Mouse (Mus musculus) layer of hippocampus, adult 9-10 months (tissue): Measurements from ENCODE around the gene Tomm40.

ENCODE experiments used
- DNase-seq: peaks from one replicate; pipeline ENCODE4 v3.0.0; 2022; ENCODE audit warnings: low spot score

The Tomm40 gene

DNA sequence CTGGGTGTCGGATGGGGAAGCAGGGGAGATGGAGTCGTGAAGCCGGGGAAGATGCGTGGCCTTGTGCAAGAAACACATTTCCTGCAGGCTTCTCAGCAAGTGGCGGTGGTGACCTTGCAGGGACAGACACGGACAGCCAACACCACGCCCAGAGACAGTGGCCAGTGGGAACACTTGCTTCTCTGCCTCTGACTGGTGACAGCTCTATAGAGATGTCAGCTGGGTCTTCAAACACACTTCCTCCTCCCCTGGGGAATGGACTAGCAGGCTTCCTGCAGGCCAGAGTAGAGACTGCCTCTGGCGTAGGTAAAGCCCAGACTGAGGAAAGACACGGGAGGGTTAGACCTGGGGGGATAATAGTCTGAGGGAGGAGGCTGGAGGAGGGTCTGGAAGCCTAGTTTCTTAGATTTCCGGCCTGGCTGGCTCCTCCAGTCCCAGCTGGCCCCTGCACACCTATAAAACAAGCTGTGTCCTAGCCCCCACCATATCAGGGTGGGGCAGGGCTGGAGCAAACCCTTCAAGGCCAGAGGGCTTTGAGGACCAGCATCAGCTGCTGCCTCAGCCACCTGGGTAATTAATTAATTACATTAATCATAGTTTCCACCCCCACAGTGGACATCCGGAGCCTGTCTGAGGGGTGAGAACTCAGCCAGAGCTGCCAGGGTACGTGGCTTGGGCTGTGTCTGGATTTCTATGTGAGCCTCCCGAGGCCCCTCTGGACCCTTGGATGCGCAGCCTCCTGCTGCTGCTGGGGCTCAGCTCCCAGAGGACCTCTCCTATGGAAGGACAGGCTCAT, 29.6 kb upstream of the Tomm40 start:
- no peak for DNase-seq

DNA sequence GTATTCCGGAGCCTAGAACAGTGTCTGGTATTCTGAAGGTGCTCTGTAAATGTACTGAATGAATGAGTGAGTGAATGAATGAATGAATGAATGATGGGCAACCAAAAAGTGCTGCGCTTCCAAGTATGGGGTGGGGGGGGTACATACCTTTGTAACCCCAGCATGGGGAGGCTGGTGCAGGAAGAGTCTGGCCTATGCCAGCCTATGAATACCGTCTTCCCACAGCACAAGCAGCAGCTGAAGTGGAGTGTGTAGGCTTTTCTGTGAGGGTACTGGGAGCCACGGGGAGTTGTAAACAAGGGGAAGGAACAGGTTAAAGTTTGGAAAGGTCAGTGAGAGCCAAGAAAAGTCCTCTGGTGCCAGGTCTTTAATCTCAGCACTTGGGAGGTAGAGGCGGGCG, 28.6 kb upstream of the Tomm40 start:
- no peak for DNase-seq

DNA sequence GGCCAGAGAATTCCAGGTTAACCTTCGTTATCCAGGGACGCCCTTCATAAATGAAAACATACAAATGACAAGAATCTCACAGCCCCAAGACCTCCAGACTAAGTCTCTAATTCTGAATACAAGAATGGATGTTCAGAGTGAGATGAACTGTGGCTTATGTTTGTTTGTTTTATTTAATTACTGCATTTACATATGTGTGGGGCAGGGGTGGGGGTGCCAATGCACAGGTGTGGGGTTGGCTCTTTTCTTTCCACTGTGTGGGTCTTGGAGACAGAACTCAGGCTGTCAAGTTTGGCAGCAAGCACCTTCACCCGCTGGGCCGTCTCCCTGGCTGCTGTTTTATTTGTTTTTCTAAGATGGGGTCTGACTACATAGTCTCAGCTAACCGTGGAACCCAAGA, 27.2 kb upstream of the Tomm40 start:
- DNase-seq = no peak

DNA sequence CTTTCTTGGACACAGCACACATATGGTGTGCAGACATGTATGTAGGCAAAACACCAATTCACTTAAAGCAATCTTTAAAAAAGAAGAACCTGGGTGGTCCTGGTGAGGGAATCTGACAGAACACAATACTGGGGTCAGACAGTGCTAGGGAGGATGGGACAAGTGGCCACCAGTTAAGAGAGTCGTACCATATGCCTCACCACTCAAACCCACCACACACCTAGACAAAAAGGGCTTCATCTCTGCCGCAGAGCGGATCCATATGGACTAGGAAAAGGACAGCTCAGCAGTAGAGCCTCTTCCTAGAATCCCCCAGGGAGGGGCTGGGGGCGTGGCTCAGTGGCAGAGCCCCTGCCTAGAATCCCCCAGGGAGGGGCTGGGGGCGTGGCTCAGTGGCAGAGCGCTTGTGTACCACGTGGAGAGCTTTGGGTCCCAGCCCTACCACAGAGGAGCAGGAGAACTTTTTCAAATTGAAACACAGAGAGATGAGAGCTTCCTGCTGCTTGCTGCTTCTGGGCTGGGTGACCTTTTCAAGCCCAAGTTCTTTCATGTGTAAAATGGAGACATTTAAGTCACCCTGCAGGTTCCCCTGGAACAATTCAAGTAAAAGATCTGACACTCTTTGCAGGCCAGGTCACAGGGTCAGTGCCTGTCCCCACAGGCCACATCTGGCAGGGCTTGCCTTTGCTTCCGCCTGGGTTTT, 26.2 kb upstream of the Tomm40 start:
- no peak for DNase-seq

DNA sequence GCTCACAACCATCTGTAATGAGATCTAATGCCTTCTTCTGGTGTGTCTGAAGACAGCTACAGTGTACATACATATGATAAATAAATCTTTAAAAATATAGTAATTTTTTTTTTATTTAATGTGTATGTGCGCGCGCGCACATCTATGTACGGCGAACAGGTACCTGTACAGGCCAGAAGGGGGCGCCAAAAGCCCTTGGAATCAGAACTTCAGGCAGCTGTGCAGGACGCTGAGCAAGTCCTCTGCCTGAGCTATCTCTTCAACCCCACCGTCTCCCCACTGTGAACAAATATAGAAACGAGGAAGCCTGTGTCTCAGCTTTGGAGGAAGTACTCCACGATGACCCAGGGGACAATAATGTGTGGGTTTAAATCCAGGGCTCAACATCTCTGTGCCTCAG, 25.0 kb upstream of the Tomm40 start:
- DNase-seq = no peak

DNA sequence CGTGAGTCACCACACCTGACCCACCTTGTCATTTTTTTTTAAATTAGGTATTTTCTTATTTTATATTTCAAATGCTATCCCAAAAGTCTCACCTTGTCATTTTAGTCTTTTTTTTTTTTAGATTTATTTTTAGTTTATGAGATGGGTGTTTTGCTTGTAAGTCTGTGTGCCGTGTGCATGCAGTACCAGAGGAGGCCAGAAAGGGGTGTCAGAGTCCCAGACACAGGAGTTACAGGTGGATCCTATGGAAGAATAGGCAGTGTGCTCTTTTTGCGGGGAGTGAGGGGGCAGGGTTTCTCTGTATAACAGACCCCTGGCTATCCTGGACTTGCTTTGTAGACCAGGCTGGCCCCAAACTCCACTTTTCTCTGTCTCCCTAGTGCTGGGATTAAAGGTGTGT, 23.5 kb upstream of the Tomm40 start:
- no peak for DNase-seq

DNA sequence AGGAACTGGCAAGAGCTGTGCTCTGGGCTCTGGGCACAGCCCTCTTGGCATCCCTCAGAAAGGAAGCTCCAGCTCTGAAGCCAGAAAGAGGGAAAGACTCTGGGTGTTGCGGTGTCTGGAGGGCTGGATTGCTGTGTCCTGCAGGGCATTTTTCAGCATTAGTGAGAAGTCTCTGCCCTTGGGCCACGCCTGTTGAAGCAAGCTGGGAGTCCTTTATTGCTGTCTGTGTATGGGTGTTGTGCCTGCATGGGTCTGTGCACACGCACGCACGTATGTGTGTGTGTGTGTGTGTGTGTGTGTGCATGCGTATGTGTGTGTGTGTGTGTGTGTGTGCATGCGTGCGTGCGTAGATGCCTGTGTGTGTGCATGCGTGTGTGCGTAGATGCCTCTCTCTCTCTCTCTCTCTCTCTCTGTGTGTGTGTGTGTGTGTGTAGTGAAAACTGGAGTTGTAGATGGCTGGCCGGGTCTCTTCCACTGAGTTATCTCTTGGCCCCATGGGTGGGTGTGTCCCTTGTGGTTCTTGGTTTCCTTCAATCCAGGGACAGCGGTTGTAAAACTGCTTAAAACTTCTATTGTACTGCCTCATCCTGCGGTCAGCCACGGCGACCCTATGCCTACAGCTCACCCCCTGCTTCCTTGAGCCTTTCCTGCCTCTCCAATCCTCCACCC, 21.3 kb upstream of the Tomm40 start:
- no peak for DNase-seq

DNA sequence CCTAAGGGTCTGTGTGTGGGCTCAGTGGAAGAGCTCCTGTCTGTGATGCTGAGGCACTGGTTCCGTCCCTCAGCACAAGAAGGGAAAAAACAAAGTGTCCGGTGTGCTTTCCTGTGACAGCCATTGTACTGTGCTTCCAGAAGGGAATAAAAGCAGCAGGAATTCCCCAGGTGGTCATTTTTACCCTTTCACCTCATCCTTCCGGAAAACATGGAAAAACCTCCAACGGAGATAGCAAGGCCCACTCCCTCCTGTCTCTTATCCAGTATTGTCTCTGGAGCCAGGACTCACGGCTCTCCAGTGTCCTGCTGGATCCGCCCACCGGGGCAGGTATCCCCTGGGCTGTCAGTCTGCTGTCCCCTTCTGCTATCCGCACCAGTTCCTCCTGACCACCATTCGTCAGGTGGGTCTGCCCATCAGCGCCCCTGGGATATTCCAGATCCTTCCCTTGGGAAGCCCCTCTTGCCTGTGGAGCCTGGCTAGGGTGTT, 19.0 kb upstream of the Tomm40 start:
- DNase-seq = no peak

DNA sequence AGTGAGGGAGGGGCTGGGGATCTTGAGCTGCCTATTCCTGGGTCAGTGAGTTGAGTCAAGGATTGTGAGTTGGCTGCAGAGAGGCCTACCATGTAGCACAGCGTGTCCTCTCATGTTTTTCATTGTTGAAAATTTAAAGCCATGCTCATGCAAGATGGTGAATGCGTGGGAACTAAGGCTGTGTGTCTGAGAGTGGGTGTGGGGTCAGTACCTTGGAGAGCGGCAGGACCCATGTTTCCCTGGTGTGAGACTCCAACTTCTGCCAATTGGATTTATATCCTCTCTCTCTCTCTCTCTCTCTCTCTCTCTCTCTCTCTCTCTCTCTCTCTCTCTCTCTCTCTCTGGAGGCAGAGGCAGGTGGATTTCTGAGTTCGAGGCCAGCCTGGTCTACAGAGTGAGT, 11.3 kb upstream of the Tomm40 start:
- no peak for DNase-seq

DNA sequence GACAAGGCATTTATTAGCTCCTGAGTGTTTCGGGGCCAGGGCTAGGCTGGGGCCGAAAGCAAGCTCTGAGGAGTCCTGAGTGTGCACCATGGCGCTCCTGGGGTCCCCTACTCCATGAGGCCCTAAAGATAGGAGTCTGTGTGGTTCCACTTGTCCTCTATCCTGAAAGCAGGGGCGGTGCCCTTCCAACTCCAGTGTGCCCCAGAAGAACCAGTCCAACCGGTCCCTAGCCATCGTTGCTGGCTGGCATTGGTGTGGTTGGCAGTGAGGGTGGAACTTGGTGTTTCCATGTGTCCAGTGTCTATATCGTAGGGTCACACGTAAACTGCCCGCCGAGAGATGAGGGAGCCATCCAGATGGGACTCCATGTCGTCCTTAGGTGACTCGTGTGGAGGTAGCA, 8.9 kb upstream of the Tomm40 start:
- DNase-seq = no peak

DNA sequence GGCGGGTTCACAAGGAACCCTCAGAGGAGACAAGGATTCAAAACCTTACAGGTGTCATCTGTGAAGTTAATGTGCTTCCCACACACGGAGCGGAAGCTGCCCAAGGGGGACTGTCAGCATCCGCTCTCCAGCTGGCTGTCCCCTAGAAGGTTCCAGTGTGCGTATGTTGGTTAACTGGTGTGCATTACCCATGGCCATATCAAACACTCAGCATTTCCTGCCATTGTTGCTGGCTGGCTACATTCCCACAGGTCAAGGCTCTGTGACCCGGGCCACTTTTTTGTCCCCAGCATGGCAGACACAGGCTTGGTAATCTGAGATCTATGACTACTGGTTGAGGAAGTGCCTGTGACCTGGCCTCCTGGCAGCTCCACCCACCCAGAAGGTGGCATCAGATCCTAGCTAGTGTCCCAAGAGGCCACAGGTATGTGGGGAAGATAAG, 7.5 kb upstream of the Tomm40 start:
- DNase-seq = no peak

DNA sequence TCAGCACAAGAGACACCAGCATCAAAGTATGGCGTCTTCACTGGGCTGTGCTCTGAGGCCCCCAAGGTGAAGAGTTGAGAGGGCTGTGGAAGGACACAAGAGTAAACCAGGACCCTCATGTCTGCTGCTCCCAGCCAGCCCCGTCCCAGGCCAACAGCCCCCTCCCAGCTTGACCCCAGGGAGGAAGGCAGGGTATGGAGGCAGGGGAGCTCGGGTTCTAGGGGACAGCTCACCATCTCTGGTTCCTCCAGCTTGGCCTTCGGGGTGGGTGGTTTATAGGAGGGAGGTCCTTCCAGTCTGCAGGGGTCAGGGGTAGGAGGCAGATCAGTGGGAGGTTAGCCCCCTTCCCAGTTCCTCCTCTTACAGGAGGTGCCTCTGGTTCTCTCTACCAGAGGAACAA, 4.0 kb upstream of the Tomm40 start:
- DNase-seq = no peak

DNA sequence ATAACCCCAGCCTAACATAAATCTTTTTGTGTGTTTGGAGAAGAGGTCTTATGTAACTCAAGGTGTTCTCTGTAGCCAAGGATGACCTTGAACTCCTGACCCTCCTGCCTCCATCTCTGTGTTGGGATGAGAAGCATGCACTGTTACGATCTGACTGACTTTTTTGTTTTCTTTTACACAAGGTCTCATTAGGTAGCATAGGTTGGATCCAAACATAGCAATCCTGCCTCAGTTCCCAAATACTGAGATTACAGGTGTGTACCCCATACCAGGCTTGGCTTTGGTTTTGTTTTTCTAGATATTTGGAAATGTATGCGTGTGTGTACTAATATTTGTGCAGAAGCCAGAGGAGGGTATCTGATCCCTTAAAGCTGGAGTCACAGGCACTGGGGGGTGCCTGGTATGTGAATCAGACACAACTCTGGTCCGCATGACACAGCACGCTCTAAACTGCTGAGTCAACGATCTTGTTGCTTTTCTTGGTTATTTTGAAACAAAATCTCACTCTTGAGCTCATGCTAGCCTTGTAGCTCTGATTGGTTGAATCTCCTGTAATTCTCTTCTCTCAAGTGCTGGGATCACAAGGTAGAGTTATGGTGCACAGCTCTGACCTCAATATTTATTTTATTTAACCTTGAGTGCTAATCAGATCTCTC, 3.2 kb upstream of the Tomm40 start:
- no peak for DNase-seq

DNA sequence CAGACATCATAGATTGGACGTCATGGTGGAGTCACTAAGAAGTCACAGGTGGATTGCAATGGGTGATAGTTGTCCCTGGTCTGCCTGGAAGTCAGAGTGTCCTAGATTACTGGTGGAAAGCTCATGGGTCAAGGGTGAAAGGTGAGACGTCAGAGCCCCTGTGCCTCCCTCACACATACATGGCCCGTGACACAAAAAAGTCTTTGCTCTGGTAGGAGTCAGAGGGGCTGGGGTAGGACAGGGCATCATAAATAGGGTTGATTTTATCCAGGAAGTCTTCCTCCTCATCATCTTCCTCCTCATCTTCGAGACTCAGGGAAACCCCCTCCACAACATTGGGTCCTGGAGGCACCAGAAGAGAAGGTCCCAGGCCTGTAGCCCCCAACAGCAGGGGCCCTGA, 2.1 kb upstream of the Tomm40 start:
- DNase-seq = no peak

DNA sequence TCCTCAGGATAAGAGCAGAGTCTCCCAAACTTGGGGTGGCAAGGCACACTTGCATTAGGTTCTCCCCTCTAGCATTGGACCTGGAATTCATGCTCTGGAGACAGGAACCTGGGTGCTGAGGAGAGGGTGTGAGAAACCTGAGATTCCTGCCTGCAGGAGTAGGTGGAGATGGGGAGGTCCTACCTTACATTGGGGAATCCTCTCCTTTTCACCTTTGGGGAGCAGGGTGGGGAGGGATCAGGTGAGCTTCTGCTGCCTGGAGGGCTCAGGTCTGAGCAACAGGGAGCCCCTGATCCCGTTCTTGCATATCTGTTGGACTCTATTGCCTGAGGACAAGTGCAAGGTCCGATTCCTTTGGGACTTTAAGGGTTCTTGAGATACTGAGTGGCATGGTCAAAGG, 1.6 kb upstream of the Tomm40 start:
- no peak for DNase-seq

DNA sequence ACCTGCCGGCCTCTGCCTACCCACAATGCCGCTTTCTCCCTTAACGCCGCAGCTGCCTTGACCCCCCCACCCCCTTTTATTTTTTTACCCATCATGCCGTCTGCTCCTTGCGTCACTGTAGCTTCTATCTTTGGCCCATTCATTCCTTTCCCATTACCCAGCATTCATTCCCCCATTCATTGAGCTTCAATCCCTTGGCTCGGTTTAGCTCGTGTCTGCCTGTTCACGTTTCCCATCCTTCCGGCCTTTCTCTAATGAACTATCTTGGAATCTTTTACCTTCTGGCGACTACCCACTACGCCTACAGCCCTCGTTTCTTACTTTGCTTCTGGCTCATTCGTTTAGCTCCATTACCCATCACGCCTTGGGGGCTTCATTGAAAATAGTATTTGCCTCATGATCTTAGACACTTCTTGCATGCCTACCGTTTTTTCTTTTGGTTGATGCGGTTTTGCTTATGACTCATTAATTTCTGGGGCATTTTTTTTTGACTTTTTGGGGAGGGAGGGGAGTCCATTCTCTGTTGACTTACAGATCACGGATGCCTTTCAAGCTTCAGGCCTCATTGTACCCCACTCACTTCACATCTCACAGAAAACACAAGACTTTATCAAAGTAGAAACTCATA, 931 bp upstream of the Tomm40 start:
- DNase-seq = no peak

DNA sequence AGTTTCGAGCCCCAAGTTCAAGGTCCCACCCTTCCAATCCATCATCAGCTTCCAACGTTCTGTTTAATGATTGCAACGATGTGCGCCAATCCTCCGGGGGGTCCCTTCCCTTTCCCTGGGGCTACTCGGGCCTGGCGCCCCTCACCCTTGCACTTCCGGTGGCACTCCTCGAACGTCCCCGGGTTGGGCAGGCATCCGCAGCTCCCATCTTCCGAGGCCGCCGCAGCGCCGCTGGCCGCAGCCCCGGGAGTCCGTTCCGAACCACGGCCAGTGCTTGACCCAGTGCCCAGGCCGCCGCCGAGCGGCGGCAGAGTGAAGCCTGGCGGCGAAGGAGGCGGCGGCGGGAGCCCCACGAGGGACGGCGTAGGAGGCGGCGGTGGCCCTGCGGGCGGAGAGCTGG, 402 bp downstream of the Tomm40 start:
- DNase-seq = no peak

DNA sequence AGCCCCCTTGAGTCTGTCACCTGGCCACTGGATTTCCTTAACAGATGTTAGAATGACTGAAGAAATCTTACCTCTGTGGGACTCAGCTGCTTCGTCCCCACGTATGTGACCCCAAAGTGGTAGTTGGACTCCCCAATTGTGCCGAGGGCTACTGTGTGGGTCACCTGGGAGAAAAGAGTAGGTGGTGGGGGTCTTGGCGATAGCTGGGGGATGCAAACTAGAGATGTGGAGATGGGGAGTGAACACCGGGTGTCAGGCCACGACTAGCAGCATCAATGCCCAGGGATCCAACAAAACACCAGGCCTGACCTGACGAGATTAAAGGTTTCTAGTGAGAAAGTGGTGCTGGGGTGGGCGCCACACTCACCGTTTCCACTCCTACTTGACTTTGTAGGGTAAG, 1.6 kb downstream of the Tomm40 start:
- no peak for DNase-seq

DNA sequence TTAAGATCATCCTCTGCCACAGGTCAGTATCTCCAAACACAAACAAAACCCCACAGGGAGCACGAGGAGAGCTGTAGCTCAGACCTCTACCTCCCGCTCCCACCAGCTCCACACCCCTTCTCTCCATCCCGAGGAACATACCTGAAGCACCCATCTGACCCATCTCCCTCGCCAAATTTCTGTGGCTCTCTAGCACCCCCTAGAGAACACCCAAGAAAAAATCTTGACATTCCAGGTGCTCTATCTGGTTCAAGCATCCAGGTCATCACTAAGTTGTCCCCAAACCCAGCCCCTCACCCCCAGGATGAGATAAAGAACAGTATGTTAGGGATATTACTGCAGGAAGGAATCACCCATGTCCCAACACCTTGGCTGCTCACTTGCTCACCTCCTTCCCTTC, 2.0 kb downstream of the Tomm40 start:
- DNase-seq = no peak

DNA sequence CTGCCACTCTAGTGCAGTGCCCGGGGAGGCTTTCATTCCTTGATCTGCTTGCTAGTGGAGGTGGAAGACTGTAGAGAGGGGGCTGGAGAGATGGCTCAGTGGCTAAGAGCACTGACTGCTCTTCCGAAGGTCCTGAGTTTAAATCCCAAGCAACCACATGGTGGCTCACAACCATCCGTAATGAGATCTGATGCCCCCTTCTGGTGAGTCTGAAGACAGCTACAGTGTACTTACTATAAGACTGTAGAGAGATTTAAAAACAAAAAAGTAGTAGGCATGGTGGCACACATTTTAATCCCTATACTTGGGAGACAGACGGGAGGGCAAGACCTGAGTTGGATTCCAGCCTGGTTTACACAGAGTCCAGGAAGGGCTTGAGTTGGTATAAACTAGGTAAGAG, 2.8 kb downstream of the Tomm40 start:
- no peak for DNase-seq

DNA sequence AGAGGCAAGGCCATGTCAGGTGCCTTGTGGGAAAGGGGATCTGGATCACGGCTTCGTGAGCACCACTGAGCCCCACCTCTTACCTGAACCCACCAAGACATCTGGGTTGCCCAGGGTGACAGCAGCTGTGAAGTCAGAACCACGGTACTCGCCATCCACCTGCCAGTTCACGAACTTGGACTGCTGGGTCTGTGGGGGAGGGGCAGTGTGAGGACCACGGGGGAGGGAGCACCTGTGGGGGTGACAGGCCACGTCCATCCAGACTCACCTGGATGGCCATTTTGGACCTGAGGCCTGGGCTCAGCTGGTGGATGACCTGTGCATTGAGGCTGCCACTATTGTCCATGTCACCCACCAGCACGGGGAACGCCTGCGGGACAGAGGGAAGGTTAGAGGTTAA, 4.6 kb downstream of the Tomm40 start:
- DNase-seq = no peak

DNA sequence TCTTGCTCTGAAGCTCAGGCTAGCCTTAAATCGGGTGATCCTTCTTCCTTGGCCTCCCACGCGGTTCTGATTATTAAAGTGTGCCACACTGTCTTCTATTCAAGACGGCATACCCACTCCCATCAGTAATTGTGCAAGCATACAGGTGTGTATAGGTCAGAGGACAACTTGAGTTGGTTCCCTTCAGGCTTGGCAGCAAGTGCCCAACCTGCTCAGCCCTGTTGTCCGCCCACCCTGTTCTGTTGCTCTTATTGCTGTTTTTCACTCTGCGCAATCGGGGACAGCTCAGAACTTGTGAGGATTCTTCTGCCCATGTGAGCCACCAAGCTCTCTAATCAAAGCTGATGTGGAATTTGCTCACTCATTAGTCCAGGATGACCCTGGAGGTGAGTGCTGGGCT, 10.0 kb downstream of the Tomm40 start:
- no peak for DNase-seq
